Mouse (Mus musculus) embryonic facial prominence, embryonic 11.5 days (tissue): ENCODE measurements at regions not wholly inside any gene's neighbourhood (a gene's known extent, or its start where the extent isn't known, plus 50 kb on each side); places are given as distances from the start of the nearest gene placed in this dataset.

Source experiments
- ATAC-seq: fragments of 200-750 bp; cut with Nextera tagmentation; replicated peaks from 2 replicates; pipeline ENCODE4 v1.8.0; 2017; ENCODE audit warnings: low read depth; ENCODE audit not compliant: insufficient number of reproducible peaks, low FRiP score, low TSS enrichment
- DNase-seq: peaks from one replicate; pipeline ENCODE4 v3.0.0-alpha.2; 2015; ENCODE audit warnings: low spot score
- H3K27ac ChIP-seq: fragments of 300-500 bp; sonication (generic); replicated peaks from 2 replicates; pipeline ENCODE4 v1.5.1; 2014; ENCODE audit warnings: mild to moderate bottlenecking, low read depth, low read length, control low read depth
- H3K27me3 ChIP-seq: fragments of 300-500 bp; sonication (generic); 2 replicates; pipeline ENCODE4 v1.6.1; 2014; ENCODE audit warnings: mild to moderate bottlenecking, low read length, moderate library complexity, mixed read lengths; ENCODE audit not compliant: control insufficient read depth, insufficient read depth
- H3K36me3 ChIP-seq: fragments of 300-500 bp; sonication (generic); replicated peaks from 2 replicates; pipeline ENCODE4 v1.6.1; 2014; ENCODE audit warnings: low read depth, mild to moderate bottlenecking, low read length, moderate library complexity, mixed read lengths; ENCODE audit not compliant: control insufficient read depth, insufficient read depth
- H3K4me1 ChIP-seq: fragments of 300-500 bp; sonication (generic); 2 replicates; pipeline ENCODE4 v1.6.1; 2014; ENCODE audit warnings: low read length, mixed read lengths; ENCODE audit not compliant: control insufficient read depth, insufficient read depth
- H3K4me2 ChIP-seq: fragments of 300-500 bp; sonication (generic); 2 replicates; pipeline ENCODE4 v1.6.1; 2014; ENCODE audit warnings: low read depth, mild to moderate bottlenecking, control low read depth, low read length, moderate library complexity
- H3K4me3 ChIP-seq: fragments of 300-500 bp; sonication (generic); 2 replicates; pipeline ENCODE4 v1.5.1; 2014; ENCODE audit warnings: low read depth, low read length, control low read depth
- H3K9ac ChIP-seq: fragments of 300-500 bp; sonication (generic); replicated peaks from 2 replicates; pipeline ENCODE4 v1.6.1; 2014; ENCODE audit warnings: mild to moderate bottlenecking, control low read depth, low read length
- H3K9me3 ChIP-seq: fragments of 300-500 bp; sonication (generic); replicated peaks from 2 replicates; pipeline ENCODE4 v1.6.1; 2016; ENCODE audit warnings: mild to moderate bottlenecking, low read length, inconsistent platforms, mixed read lengths; ENCODE audit not compliant: control insufficient read depth
- WGBS: fragments of 180-500 bp; shearing (Covaris S2); extraction: QIAGEN DNeasy Blood & Tissue Kit; methylation state at CpG from one replicate; pipeline ENCODE4 v1.1.7; 2014; 5-methylcytosine and 5-hydroxymethylcytosine counted together

DNA sequence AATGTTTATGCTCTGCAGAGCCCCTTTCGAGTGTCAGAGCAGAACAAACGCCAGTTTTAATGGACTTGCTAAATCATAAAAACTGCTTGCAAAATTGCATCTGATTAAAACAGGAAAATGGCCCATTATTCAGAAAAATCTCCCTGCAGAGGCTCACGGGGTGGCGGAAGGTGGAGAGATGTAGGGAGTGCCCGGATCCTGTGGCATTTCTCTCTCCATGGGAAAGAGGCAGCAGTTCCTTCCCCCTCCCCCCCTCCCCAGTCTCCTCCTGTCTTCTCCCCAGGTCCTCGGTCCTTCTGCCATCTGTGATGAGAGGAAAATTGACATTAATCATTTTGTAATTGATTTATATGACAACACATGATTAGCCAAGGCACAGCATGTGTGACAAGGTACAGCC, 195.6 kb downstream of the Trim29 start:
- Histone ChIP-seq H3K4me2 (no peak overlapping the region), H3K36me3 (no peaks in the 10 kb centered on the region), H3K4me3 (no peak overlapping the region), H3K9me3 (no peaks in the 10 kb centered on the region), H3K27ac (no peak overlapping the region), H3K27me3 (no peaks in the 10 kb centered on the region), H3K9ac (no peak overlapping the region), H3K4me1 (no peaks in the 10 kb centered on the region)
- DNase-seq = no peak
- no peak for ATAC-seq
- WGBS = 55% methylated on average over 6 of the region's 6 CpGs

- no peak overlapping the region for H3K4me3 ChIP-seq
- no peaks in the 10 kb centered on the region for H3K36me3 ChIP-seq
- H3K27ac ChIP-seq = no peak overlapping the region
- no peaks in the 10 kb centered on the region for H3K4me1 ChIP-seq
- H3K27me3 ChIP-seq = no peaks in the 10 kb centered on the region
- DNase-seq (no peak), ATAC-seq (no peak)
- H3K9me3 ChIP-seq = no peaks in the 10 kb centered on the region
- no peak overlapping the region for H3K9ac ChIP-seq
- no peak overlapping the region for H3K4me2 ChIP-seq
- 59% methylated on average over 6 of the region's 6 CpGs for WGBS
Observed at GRCm38 (mm10) chr9:43512806-43513205, 202.2 kb downstream of the Trim29 start.

DNA sequence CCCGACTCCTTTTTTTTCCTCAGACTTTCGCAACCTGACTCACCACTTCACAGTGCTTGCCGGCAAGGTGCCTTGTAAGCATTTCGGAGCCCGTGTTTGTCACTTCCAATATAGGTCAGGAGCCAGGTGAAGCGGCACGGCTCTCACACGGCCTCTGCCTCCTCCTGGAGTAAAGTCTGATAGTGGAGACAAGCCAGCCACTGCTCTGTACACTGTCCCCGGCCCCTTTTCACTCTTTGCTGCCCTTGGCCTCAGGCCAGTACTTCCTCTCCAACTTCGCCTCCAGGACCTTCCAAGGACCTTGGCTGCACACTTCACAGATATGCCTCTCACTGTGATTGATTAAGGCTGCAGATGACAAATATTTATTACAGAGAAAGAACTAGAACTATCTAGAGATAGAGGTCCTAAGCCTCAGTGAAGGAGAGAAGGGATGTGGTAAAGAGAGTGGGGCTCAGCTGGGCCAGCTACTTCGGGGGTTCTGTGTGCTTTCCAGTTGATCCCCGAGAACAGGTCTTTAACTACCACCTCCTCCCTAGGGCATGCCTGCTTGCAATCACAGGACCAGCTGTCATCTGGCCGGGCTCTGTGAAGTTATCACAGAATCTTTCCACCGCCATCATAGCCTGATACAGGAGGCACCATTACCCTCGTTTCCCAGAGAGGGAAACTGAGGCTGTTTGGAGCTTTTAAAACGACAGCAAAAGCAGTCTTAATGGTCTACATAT, 204.2 kb downstream of the Trim29 start:
- Histone ChIP-seq H3K4me3 (no peak overlapping the region), H3K4me2 (no peak overlapping the region), H3K9ac (no peak overlapping the region), H3K27ac (no peak overlapping the region), H3K36me3 (no peaks in the 10 kb centered on the region), H3K9me3 (no peaks in the 10 kb centered on the region), H3K4me1 (no peaks in the 10 kb centered on the region), H3K27me3 (no peaks in the 10 kb centered on the region)
- DNase-seq = no peak
- no peak for ATAC-seq
- WGBS = 85% methylated on average over 16 of the region's 16 CpGs

GRCm38 (mm10) chr9:43520931-43521330, 210.3 kb downstream of the Trim29 start:
- H3K4me3 ChIP-seq = no peak overlapping the region
- H3K9me3 ChIP-seq = no peaks in the 10 kb centered on the region
- 87% methylated on average over 3 of the region's 3 CpGs for WGBS
- H3K4me1 ChIP-seq = no peaks in the 10 kb centered on the region
- no peak overlapping the region for H3K9ac ChIP-seq
- no peak overlapping the region for H3K4me2 ChIP-seq
- no peak overlapping the region for H3K27ac ChIP-seq
- no peak for ATAC-seq
- no peak for DNase-seq
- no peaks in the 10 kb centered on the region for H3K27me3 ChIP-seq
- no peaks in the 10 kb centered on the region for H3K36me3 ChIP-seq

DNA sequence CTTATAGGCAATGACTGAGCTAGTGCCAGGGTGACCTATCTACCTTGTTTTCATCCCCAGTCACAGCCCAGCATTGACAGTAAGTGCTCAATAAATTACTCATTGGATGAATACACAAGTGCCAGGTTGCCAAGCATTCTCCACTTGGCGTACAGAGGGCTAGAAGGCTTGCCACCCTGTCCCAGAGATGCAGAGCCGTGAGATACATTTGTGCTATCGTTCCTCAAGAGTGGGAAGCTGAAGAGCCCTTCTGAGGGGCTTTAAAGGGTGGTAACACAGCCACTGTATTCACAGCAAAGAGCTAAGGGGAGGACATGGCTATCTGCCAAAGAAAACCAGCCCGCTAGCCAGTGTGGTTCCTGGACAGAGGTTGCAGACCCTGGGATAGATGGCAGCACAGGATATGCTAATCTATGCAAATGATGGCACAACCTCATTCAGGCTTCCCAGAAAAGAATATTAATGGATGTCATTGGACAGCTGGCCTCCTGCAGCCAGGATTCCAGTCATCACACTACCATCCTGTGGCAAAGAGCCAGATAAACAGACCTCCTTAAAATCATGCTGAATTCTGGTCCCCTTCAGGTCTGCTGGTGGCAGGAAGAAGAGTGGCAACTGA, 214.4 kb downstream of the Trim29 start:
- no peak overlapping the region for H3K9ac ChIP-seq
- H3K4me3 ChIP-seq = no peak overlapping the region
- no peaks in the 10 kb centered on the region for H3K9me3 ChIP-seq
- no peaks in the 10 kb centered on the region for H3K27me3 ChIP-seq
- ATAC-seq (no peak), DNase-seq (no peak)
- H3K4me2 ChIP-seq = no peak overlapping the region
- no peaks in the 10 kb centered on the region for H3K36me3 ChIP-seq
- WGBS = 81% methylated on average over 4 of the region's 4 CpGs
- H3K4me1 ChIP-seq = no peaks in the 10 kb centered on the region
- H3K27ac ChIP-seq = no peak overlapping the region

DNA sequence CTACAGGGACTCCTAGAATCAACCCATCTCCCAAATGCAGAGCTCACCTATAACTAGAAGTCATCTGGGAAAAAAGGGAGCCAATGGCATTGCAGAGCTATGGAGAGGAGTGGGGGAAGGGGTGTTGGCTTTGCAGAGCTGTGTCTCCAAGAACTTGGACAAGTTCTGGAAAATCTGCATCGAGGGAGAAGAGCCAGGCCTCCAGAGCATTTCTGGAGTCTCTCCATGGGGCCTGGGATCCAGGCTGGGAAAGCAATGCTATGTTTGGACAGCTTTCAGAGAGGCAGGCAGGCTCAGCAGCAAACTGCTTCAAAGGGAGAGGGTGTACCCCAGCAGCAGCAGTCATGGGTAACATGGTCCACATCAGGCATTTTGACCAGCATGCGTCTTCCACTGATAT, 211.6 kb upstream of the Nectin1 start:
- Histone ChIP-seq H3K9ac (no peak overlapping the region), H3K4me3 (no peak overlapping the region), H3K27me3 (no peaks in the 10 kb centered on the region), H3K4me2 (no peak overlapping the region), H3K4me1 (no peaks in the 10 kb centered on the region), H3K9me3 (no peaks in the 10 kb centered on the region), H3K27ac (no peak overlapping the region), H3K36me3 (no peaks in the 10 kb centered on the region)
- DNase-seq (no peak), ATAC-seq (no peak)
- WGBS = 66% methylated on average over 2 of the region's 2 CpGs

GRCm38 (mm10) chr9:43535967-43536366, 207.8 kb upstream of the Nectin1 start:
- ATAC-seq (no peak), DNase-seq (no peak)
- Histone ChIP-seq H3K27ac (no peak overlapping the region), H3K9ac (no peak overlapping the region), H3K4me2 (no peak overlapping the region), H3K36me3 (no peaks in the 10 kb centered on the region), H3K4me1 (no peaks in the 10 kb centered on the region), H3K4me3 (no peak overlapping the region), H3K27me3 (no peaks in the 10 kb centered on the region), H3K9me3 (no peaks in the 10 kb centered on the region)
- WGBS = 91% methylated on average over 7 of the region's 7 CpGs

- WGBS = 85% methylated on average over 11 of the region's 11 CpGs
- no peaks in the 10 kb centered on the region for H3K36me3 ChIP-seq
- H3K27ac ChIP-seq = no peak overlapping the region
- no peak overlapping the region for H3K4me2 ChIP-seq
- H3K4me1 ChIP-seq = no peaks in the 10 kb centered on the region
- no peaks in the 10 kb centered on the region for H3K27me3 ChIP-seq
- DNase-seq (no peak), ATAC-seq (no peak)
- no peak overlapping the region for H3K4me3 ChIP-seq
- no peaks in the 10 kb centered on the region for H3K9me3 ChIP-seq
- no peak overlapping the region for H3K9ac ChIP-seq
Observed at GRCm38 (mm10) chr9:43537121-43537520, 206.7 kb upstream of the Nectin1 start.
